Mouse (Mus musculus): Measurements from ENCODE around the gene Uri1.
A peak's percentile ranks its signal among the peaks of the same experiment; 100 is the strongest.

The Uri1 gene

GRCm38 (mm10) chr7:38023451-38023850, at the start of gene Uri1:
Uri1 (minus strand) TSS chr7:38023551.
- DNase-seq: no peak

GRCm38 (mm10) chr7:38071065-38071464, 47.7 kb upstream of the Uri1 start:
- no peak for DNase-seq

GRCm38 (mm10) chr7:38070663-38071062, 47.3 kb upstream of the Uri1 start:
- no peak for DNase-seq

- no peak for DNase-seq
These were observed 41.1 kb upstream of the Uri1 start for GRCm38 (mm10) chr7:38064431-38064830.

GRCm38 (mm10) chr7:38061060-38061970, 38.0 kb upstream of the Uri1 start:
- peak; percentile 84 for DNase-seq

- no peak for DNase-seq
These were observed 36.4 kb upstream of the Uri1 start for GRCm38 (mm10) chr7:38059636-38060330.

- no peak for DNase-seq
These were observed 35.7 kb upstream of the Uri1 start for GRCm38 (mm10) chr7:38059096-38059495.

GRCm38 (mm10) chr7:38055996-38056395, 32.6 kb upstream of the Uri1 start:
- DNase-seq: no peak

- DNase-seq: no peak
These were observed 30.9 kb upstream of the Uri1 start for GRCm38 (mm10) chr7:38054246-38054645.

GRCm38 (mm10) chr7:38047229-38047628, 23.9 kb upstream of the Uri1 start:
- DNase-seq: no peak

- no peak for DNase-seq
These were observed 17.9 kb upstream of the Uri1 start for GRCm38 (mm10) chr7:38041244-38041643.

GRCm38 (mm10) chr7:38037586-38037985, 14.2 kb upstream of the Uri1 start:
- no peak for DNase-seq

GRCm38 (mm10) chr7:38031183-38031582, 7.8 kb upstream of the Uri1 start:
- no peak for DNase-seq

- DNase-seq: no peak
These were observed 7.3 kb upstream of the Uri1 start for GRCm38 (mm10) chr7:38030606-38031005.

GRCm38 (mm10) chr7:38029986-38030385, 6.6 kb upstream of the Uri1 start:
- no peak for DNase-seq

GRCm38 (mm10) chr7:38029083-38029482, 5.7 kb upstream of the Uri1 start:
- DNase-seq: no peak

GRCm38 (mm10) chr7:38027940-38028600, 4.7 kb upstream of the Uri1 start:
- no peak for DNase-seq

- no peak for DNase-seq
These were observed 1.5 kb upstream of the Uri1 start for GRCm38 (mm10) chr7:38024839-38025238.

- DNase-seq: no peak
These were observed 3.6 kb downstream of the Uri1 start for GRCm38 (mm10) chr7:38019770-38020169.

GRCm38 (mm10) chr7:38019369-38019749, 4.0 kb downstream of the Uri1 start:
- peak; percentile 95 for DNase-seq

GRCm38 (mm10) chr7:38018416-38019368, 4.7 kb downstream of the Uri1 start:
- DNase-seq: peak; percentile 68

GRCm38 (mm10) chr7:38015356-38015755, 8.0 kb downstream of the Uri1 start:
- no peak for DNase-seq
